Mouse (Mus musculus): Measurements from ENCODE around the gene Hrh2.
A peak's percentile ranks its signal among the peaks of the same experiment; 100 is the strongest.

Gene Hrh2

GRCm38 (mm10) chr13:54269628-54270027 lies 77.7 kb downstream of the Hrh2 start:
- no peak for DNase-seq

- DNase-seq: no peak
Observed at GRCm38 (mm10) chr13:54272076-54272475, 80.1 kb downstream of the Hrh2 start.

DNA sequence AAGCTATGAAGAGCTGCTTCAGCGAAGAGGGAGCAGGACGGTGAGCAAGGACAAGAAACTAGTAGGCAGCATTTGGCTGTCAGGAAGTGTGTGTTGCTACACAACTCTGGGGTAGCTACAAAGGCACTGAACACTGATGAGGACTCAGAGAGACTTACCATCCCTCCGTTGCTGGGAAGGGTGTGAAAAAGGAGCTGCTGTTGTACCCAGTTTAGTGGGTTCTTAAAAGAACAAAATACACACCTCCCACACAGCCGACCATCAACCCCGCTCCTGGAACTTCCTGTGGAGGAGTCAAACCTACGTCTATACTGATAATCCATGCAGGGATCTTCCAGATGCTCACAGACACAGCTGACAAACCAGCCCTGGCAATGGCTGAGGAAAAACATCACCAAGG lies 85.5 kb downstream of the Hrh2 start:
- DNase-seq: no peak

DNA sequence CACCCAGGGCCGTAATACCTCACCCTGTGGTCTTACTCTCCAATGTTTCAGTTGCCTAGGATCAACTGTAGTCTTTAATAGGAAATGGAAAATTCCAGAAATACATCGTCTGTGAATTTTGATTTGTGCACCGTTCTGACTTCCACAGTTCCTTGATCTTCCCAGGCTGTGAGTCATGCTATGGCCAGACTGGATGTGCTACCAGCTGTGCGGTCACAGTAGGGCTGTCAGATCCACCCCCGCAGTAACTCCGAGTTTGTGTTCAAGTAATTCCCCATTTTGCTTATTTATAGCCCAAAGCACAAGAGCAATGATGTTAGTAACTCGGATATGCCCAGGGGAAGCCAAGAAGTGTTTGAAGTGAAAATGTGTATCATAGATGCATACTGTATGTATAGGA lies 88.4 kb downstream of the Hrh2 start:
- no peak for DNase-seq

DNA sequence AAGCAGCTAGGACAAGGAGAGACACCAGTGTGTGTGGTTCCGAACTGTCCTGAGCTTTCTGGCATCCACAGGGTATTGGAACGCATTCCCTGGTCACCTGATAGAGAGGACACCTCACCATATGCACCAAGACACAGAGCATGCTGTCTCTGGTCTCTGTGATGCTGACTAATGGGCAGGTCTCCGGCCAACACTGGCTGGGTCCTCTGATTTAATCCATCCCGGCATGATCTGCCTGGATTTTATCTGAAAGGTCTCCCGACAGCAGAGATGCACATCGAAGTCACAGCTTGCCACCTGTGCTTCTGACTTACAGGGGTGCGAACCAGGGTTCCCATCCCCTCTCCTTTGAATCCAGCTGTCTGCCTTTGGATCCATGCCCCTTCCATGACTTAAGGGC lies 89.2 kb downstream of the Hrh2 start:
- DNase-seq: no peak

GRCm38 (mm10) chr13:54281623-54282022 lies 89.7 kb downstream of the Hrh2 start:
- no peak for DNase-seq

DNA sequence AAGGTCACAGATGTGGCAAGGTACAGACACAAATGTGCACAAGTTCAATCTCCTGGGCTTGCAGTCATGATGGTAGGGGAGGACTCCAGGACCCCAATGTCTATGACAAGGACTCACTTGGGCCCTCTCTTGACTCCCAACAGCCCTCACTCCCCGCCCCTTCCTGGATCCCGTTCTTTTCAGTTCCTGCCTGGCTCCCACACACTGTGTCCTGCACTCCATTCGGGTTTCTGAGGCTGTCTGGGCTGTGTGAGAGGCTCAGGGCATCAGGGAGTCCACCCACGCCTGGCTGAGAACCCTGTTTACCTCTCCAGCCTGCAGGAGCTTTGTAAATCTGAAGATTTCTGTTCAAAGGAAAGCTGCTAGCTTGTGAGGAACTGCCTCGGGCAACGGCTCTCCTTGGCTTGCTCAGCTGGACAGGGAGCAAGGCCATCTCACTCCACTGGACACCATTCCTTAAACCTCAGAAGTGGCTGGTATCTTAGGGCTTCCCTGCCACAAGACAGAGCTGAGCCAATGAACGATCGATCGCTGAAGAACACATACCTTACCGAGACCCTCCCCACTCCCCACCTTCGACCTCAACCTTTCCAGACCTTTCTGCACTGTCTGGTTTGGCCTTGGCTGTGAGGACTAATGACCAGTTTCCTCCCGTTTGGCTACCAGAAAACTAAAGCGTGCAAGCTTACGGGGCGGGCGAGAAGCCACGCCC lies 90.4 kb downstream of the Hrh2 start:
- DNase-seq: no peak

DNA sequence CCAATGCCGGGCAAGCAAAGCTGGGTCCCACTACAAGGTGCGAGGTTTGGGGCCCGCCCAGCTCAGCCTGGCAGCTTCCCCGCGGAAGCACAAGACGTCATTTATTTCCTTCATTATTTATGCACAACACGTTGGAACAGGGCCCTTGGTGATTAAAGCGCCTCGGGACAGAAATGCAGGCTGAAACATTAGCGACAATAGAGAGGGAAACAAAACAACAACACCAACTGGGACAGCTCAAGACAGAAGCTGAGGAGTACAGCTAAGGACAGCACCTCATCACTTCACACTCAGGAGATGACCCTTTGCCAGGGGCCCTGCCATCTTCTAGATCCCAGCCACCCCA lies 90.9 kb downstream of the Hrh2 start:
- DNase-seq: peak in 1 of 2 experiments; percentile 9
